Mouse (Mus musculus): ENCODE results near the gene Sirt2. TPM values are rescaled to one million over a fixed set of nuclear protein-coding genes. Genes with fewer than 3 reads are reported as not detected.

The Sirt2 gene
- polyA plus RNA-seq (2014; fragmentation: Illumina TruSeq; extraction: RNeasy Lipid Tissue Mini Kit (QIAGEN cat#74804); ENCODE audit: low read depth, low replicate concordance) = 19.5 TPM

GRCm38 (mm10) chr7:28766173-28766879 is at the start of gene Sirt2:
TSS of gene Sirt2 (plus strand) at chr7:28766735.

GRCm38 (mm10) chr7:28741709-28742438 is 24.7 kb upstream of the Sirt2 start, which contains the start of the genes Mrps12 and Sars2:
TSS of gene Mrps12 (minus strand) at chr7:28741820.
TSS of gene Sars2 (plus strand) at chr7:28741992.

GRCm38 (mm10) chr7:28756079-28756478 is 10.5 kb upstream of the Sirt2 start, which contains the start of gene Ccer2:
TSS of gene Ccer2 (plus strand) at chr7:28756174.

GRCm38 (mm10) chr7:28767462-28767965 is 979 bp downstream of the Sirt2 start, which contains the start of gene Nfkbib:
TSS of gene Nfkbib (minus strand) at chr7:28767512.

GRCm38 (mm10) chr7:28788307-28789195 is 22.0 kb downstream of the Sirt2 start, which contains the start of gene Rinl:
TSS of gene Rinl (plus strand) at chr7:28788969.

GRCm38 (mm10) chr7:28808221-28808941 is 41.8 kb downstream of the Sirt2 start, which contains the start of gene Hnrnpl:
TSS of gene Hnrnpl (plus strand) at chr7:28808541.

GRCm38 (mm10) chr7:28824941-28825685 is 58.6 kb downstream of the Sirt2 start, which contains the start of gene Ech1:
TSS of gene Ech1 (plus strand) at chr7:28825217.

GRCm38 (mm10) chr7:28833723-28834347 is 67.3 kb downstream of the Sirt2 start, which contains the start of gene Lgals4:
TSS of gene Lgals4 (plus strand) at chr7:28833854.

Other genes starting within 250 kb of the Sirt2 start
- gene Ifnl3, start 243.9 kb upstream of the Sirt2 start, polyA plus RNA-seq (2014; fragmentation: Illumina TruSeq; extraction: RNeasy Lipid Tissue Mini Kit (QIAGEN cat#74804); ENCODE audit: low read depth, low replicate concordance) = not detected
- gene Sycn, start 225.8 kb upstream of the Sirt2 start, polyA plus RNA-seq (2014; fragmentation: Illumina TruSeq; extraction: RNeasy Lipid Tissue Mini Kit (QIAGEN cat#74804); ENCODE audit: low read depth, low replicate concordance) = not detected
- not detected for gene Nccrp1, start 219.5 kb upstream of the Sirt2 start, polyA plus RNA-seq (2014; fragmentation: Illumina TruSeq; extraction: RNeasy Lipid Tissue Mini Kit (QIAGEN cat#74804); ENCODE audit: low read depth, low replicate concordance)
- 17.6 TPM for gene Samd4b, start 168.6 kb upstream of the Sirt2 start, polyA plus RNA-seq (2014; fragmentation: Illumina TruSeq; extraction: RNeasy Lipid Tissue Mini Kit (QIAGEN cat#74804); ENCODE audit: low read depth, low replicate concordance)
- 2.2 TPM for gene Pak4, start 168.6 kb upstream of the Sirt2 start, polyA plus RNA-seq (2014; fragmentation: Illumina TruSeq; extraction: RNeasy Lipid Tissue Mini Kit (QIAGEN cat#74804); ENCODE audit: low read depth, low replicate concordance)
- gene Acp7, start 135.4 kb upstream of the Sirt2 start, polyA plus RNA-seq (2014; fragmentation: Illumina TruSeq; extraction: RNeasy Lipid Tissue Mini Kit (QIAGEN cat#74804); ENCODE audit: low read depth, low replicate concordance) = not detected
- gene Fbxo27, start 73.9 kb upstream of the Sirt2 start, polyA plus RNA-seq (2014; fragmentation: Illumina TruSeq; extraction: RNeasy Lipid Tissue Mini Kit (QIAGEN cat#74804); ENCODE audit: low read depth, low replicate concordance) = 0.29 TPM
- gene Fbxo17, start 49.9 kb upstream of the Sirt2 start, polyA plus RNA-seq (2014; fragmentation: Illumina TruSeq; extraction: RNeasy Lipid Tissue Mini Kit (QIAGEN cat#74804); ENCODE audit: low read depth, low replicate concordance) = 0.64 TPM
- gene Mrps12, start 24.9 kb upstream of the Sirt2 start, polyA plus RNA-seq (2014; fragmentation: Illumina TruSeq; extraction: RNeasy Lipid Tissue Mini Kit (QIAGEN cat#74804); ENCODE audit: low read depth, low replicate concordance) = 35.0 TPM
- gene Sars2, start 24.7 kb upstream of the Sirt2 start, polyA plus RNA-seq (2014; fragmentation: Illumina TruSeq; extraction: RNeasy Lipid Tissue Mini Kit (QIAGEN cat#74804); ENCODE audit: low read depth, low replicate concordance) = 0.29 TPM
- not detected for gene Ccer2, start 10.6 kb upstream of the Sirt2 start, polyA plus RNA-seq (2014; fragmentation: Illumina TruSeq; extraction: RNeasy Lipid Tissue Mini Kit (QIAGEN cat#74804); ENCODE audit: low read depth, low replicate concordance)
- gene Nfkbib, start 777 bp downstream of the Sirt2 start, polyA plus RNA-seq (2014; fragmentation: Illumina TruSeq; extraction: RNeasy Lipid Tissue Mini Kit (QIAGEN cat#74804); ENCODE audit: low read depth, low replicate concordance) = 0.47 TPM
- 0.87 TPM for gene Rinl, start 22.2 kb downstream of the Sirt2 start, polyA plus RNA-seq (2014; fragmentation: Illumina TruSeq; extraction: RNeasy Lipid Tissue Mini Kit (QIAGEN cat#74804); ENCODE audit: low read depth, low replicate concordance)
- gene Hnrnpl, start 41.8 kb downstream of the Sirt2 start, polyA plus RNA-seq (2014; fragmentation: Illumina TruSeq; extraction: RNeasy Lipid Tissue Mini Kit (QIAGEN cat#74804); ENCODE audit: low read depth, low replicate concordance) = 312 TPM
- gene Ech1, start 58.5 kb downstream of the Sirt2 start, polyA plus RNA-seq (2014; fragmentation: Illumina TruSeq; extraction: RNeasy Lipid Tissue Mini Kit (QIAGEN cat#74804); ENCODE audit: low read depth, low replicate concordance) = 31.1 TPM
- 2.7 TPM for gene Lgals4, start 67.1 kb downstream of the Sirt2 start, polyA plus RNA-seq (2014; fragmentation: Illumina TruSeq; extraction: RNeasy Lipid Tissue Mini Kit (QIAGEN cat#74804); ENCODE audit: low read depth, low replicate concordance)
- not detected for gene Lgals7, start 97.1 kb downstream of the Sirt2 start, polyA plus RNA-seq (2014; fragmentation: Illumina TruSeq; extraction: RNeasy Lipid Tissue Mini Kit (QIAGEN cat#74804); ENCODE audit: low read depth, low replicate concordance)
- not detected for gene Capn12, start 114.7 kb downstream of the Sirt2 start, polyA plus RNA-seq (2014; fragmentation: Illumina TruSeq; extraction: RNeasy Lipid Tissue Mini Kit (QIAGEN cat#74804); ENCODE audit: low read depth, low replicate concordance)
- 31.7 TPM for gene Actn4, start 195.6 kb downstream of the Sirt2 start, polyA plus RNA-seq (2014; fragmentation: Illumina TruSeq; extraction: RNeasy Lipid Tissue Mini Kit (QIAGEN cat#74804); ENCODE audit: low read depth, low replicate concordance)
- 8.5 TPM for gene Eif3k, start 215.1 kb downstream of the Sirt2 start, polyA plus RNA-seq (2014; fragmentation: Illumina TruSeq; extraction: RNeasy Lipid Tissue Mini Kit (QIAGEN cat#74804); ENCODE audit: low read depth, low replicate concordance)
- not detected for gene Map4k1, start 215.3 kb downstream of the Sirt2 start, polyA plus RNA-seq (2014; fragmentation: Illumina TruSeq; extraction: RNeasy Lipid Tissue Mini Kit (QIAGEN cat#74804); ENCODE audit: low read depth, low replicate concordance)

All from adrenal gland, adult 10 weeks (tissue).